8 mouse cellular contexts compared by ENCODE assay signal in genomic region chr13:97434961-97435864, GRCm38 (mm10).
A peak's percentile ranks its signal among the peaks of the same experiment; 100 is the strongest.
DNase-seq lines count a peak whose midpoint lies in the region; ATAC-seq and TF ChIP-seq lines count a peak whose summit lies in the region.

No protein-coding gene starts in this region.

- no peaks in the 10 kb centered on the region for H3K36me3 ChIP-seq in embryonic facial prominence, embryonic 15.5 days
- no peaks in the 10 kb centered on the region for H3K36me3 ChIP-seq in hindbrain, embryonic 15.5 days
- no peaks in the 10 kb centered on the region for H3K36me3 ChIP-seq in midbrain, embryonic 11.5 days (ENCODE audit: control insufficient read depth, insufficient read depth, low read length)

- peak overlapping the region; percentile 33; the same call in 1 of the 2 replicates for H3K9ac ChIP-seq in embryonic facial prominence, embryonic 15.5 days
- H3K9ac ChIP-seq in hindbrain, embryonic 15.5 days = 0 out of 2 replicates have a peak overlapping the region, but pooled peaks have one; percentile 41
- peak overlapping the region; percentile 64 for H3K9ac ChIP-seq in midbrain, embryonic 11.5 days (ENCODE audit: low read length)

- H3K27me3 ChIP-seq in embryonic facial prominence, embryonic 15.5 days = peaks cover 5% of the 10 kb centered on the region; the same call in 1 of the 2 replicates
- no peaks in the 10 kb centered on the region for H3K27me3 ChIP-seq in hindbrain, embryonic 15.5 days
- no peaks in the 10 kb centered on the region; the same call in 1 of the 2 replicates for H3K27me3 ChIP-seq in midbrain, embryonic 11.5 days (ENCODE audit: control insufficient read depth, insufficient read depth, low read length)

- H3K9me3 ChIP-seq in embryonic facial prominence, embryonic 15.5 days (replicated peaks) = no peaks in the 10 kb centered on the region
- H3K9me3 ChIP-seq in hindbrain, embryonic 15.5 days = no peaks in the 10 kb centered on the region
- no peaks in the 10 kb centered on the region for H3K9me3 ChIP-seq in midbrain, embryonic 11.5 days (ENCODE audit: control insufficient read depth, low read length)

- H3K4me1 ChIP-seq in embryonic facial prominence, embryonic 15.5 days = peaks cover 40% of the 10 kb centered on the region
- peaks cover 56% of the 10 kb centered on the region for H3K4me1 ChIP-seq in hindbrain, embryonic 15.5 days (replicated peaks)
- H3K4me1 ChIP-seq in midbrain, embryonic 11.5 days (ENCODE audit: control insufficient read depth, insufficient read depth, low read length) = peaks cover 43% of the 10 kb centered on the region

- H3K4me2 ChIP-seq in embryonic facial prominence, embryonic 15.5 days (replicated peaks) = peak overlapping the region; percentile 81
- H3K4me2 ChIP-seq in hindbrain, embryonic 15.5 days = peak overlapping the region; percentile 67
- peak overlapping the region; percentile 56 for H3K4me2 ChIP-seq in midbrain, embryonic 11.5 days

- H3K4me3 ChIP-seq in layer of hippocampus, adult 2 months = peak overlapping the region; percentile 49
- peak overlapping the region; percentile 42 for H3K4me3 ChIP-seq in embryonic facial prominence, embryonic 15.5 days (replicated peaks)
- H3K4me3 ChIP-seq in hindbrain, embryonic 15.5 days = peak overlapping the region; percentile 30
- peak overlapping the region; percentile 22 for H3K4me3 ChIP-seq in midbrain, embryonic 11.5 days (ENCODE audit: low read depth, low read length)

- no peak for ATAC-seq in embryonic facial prominence, embryonic 15.5 days (ENCODE audit: insufficient number of reproducible peaks, low FRiP score, low TSS enrichment, low read depth)
- peak; percentile 40 for ATAC-seq in hindbrain, embryonic 15.5 days (ENCODE audit: low FRiP score, low read depth)
- peak; percentile 67 for ATAC-seq in midbrain, embryonic 11.5 days (ENCODE audit: low FRiP score)

- no peak for DNase-seq in layer of hippocampus, adult 2 months (ENCODE audit: low spot score in 2 of 2)
- no peak for DNase-seq in layer of hippocampus, adult 9-11 months
- DNase-seq in midbrain, embryonic 11.5 days (ENCODE audit: low spot score, missing footprints) = peak; percentile 90
- no peak for DNase-seq in right cerebral cortex, postnatal 4 days
- DNase-seq in frontal cortex, adult 2 months (ENCODE audit: extremely low spot score in 1 of 2, low spot score in 1 of 2) = no peak
- no peak for DNase-seq in urinary bladder, postnatal 36 days (ENCODE audit: low spot score in 2 of 2)

- TF ChIP-seq CTCF in layer of hippocampus, adult 2 months (conservative IDR thresholded peaks at IDR 0.05) = 0 out of 2 replicates have a peak, but pooled peaks have one; percentile 7

- H3K27ac ChIP-seq in layer of hippocampus, adult 2 months = peak overlapping the region; percentile 90
- H3K27ac ChIP-seq in embryonic facial prominence, embryonic 15.5 days (replicated peaks) = peak overlapping the region; percentile 63; the same call in 1 of the 2 replicates
- peak overlapping the region; percentile 81 for H3K27ac ChIP-seq in hindbrain, embryonic 15.5 days (replicated peaks)
- H3K27ac ChIP-seq in midbrain, embryonic 11.5 days (ENCODE audit: low read depth, low read length) = peak overlapping the region; percentile 82

- WGBS in embryonic facial prominence, embryonic 15.5 days = 9% methylated on average over 20 of the region's 20 CpGs
- 4% methylated on average over 20 of the region's 20 CpGs for WGBS in hindbrain, embryonic 15.5 days
- 1% methylated on average over 20 of the region's 20 CpGs for WGBS in midbrain, embryonic 11.5 days
